Mouse (Mus musculus): Measurements from ENCODE around the gene Olfr263. TPM values are rescaled to one million over a fixed set of nuclear protein-coding genes. Genes with fewer than 3 reads are reported as not detected.

Olfr263 gene
- not detected for total RNA-seq (2023)

DNA sequence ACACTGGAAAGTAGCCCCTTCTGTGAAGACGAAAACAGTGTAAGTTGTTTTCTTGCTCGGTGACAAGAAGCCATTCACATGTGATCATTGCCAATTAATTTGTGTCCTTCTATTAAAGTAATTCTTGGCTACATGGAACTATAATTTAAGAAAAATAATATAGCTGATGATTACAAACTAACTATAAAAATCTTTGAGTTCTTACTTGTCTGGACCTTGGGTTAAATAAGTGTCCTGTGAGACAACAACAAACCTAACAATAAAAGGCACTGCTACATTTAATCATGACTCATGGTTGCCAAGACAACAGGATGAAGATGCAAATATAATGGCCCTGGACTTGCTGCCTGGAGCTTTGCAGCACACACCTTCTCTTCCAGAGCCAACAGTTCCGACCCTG lies at the start of gene Olfr263:
TSS of gene Olfr263 (plus strand) at position 301 of the 400 bp plus-strand sequence.

GRCm38 (mm10) chr13:21111183-21111582 lies 18.3 kb upstream of the Olfr263 start, which contains the start of gene Olfr1369-ps1:
Olfr1369-ps1 (plus strand) TSS chr13:21111483.

GRCm38 (mm10) chr13:21145767-21146166 lies 16.3 kb downstream of the Olfr263 start, which contains the start of gene Olfr1368:
Olfr1368 (minus strand) TSS chr13:21145867.

GRCm38 (mm10) chr13:21179367-21179723 lies 49.9 kb downstream of the Olfr263 start, which contains the start of gene Trim27:
Trim27 (plus strand) TSS chr13:21179445.

Other genes with a start within 250 kb of the Olfr263 start
- gene Olfr1370, start 54.7 kb upstream of the Olfr263 start, total RNA-seq (2023): not detected
- not detected for gene Olfr1369-ps1, start 18.2 kb upstream of the Olfr263 start, total RNA-seq (2023)
- gene Olfr1368, start 16.2 kb downstream of the Olfr263 start, total RNA-seq (2023): not detected
- 10 to 100 TPM; 49.7 to 56.3 TPM for gene Trim27, start 49.8 kb downstream of the Olfr263 start, total RNA-seq (2023)
- gene Gpx5, start 163.1 kb downstream of the Olfr263 start, total RNA-seq (2023): not detected
- not detected for gene Gpx6, start 182.5 kb downstream of the Olfr263 start, total RNA-seq (2023)
- not detected for gene Olfr1367, start 217.3 kb downstream of the Olfr263 start, total RNA-seq (2023)
- gene Zscan12, start 233.2 kb downstream of the Olfr263 start, total RNA-seq (2023): 1 to 10 TPM; 3.6 to 4.8 TPM

All from monocyte, adult 59 days (primary cell).